ENCODE assay signal across 7 mouse cellular contexts in genomic region chr11:109649975-109650701, GRCm38 (mm10). TPM values are rescaled to one million over a fixed set of nuclear protein-coding genes. Genes with fewer than 3 reads are reported as not detected.
DNase-seq lines count a peak whose midpoint lies in the region; ATAC-seq lines count a peak whose summit lies in the region.

No protein-coding gene starts in this region.

- peak; percentile 79 for DNase-seq in adrenal gland, adult 8-10 months
- DNase-seq in embryonic facial prominence, embryonic 10.5 days (ENCODE audit: low spot score), result peak; percentile 81
- DNase-seq in heart, adult 11 months, result peak; percentile 99
- peak; percentile 66 for DNase-seq in kidney, adult 18-20 months
- peak; percentile 76 for DNase-seq in limb, embryonic 11.5 days (ENCODE audit: low spot score)
- peak; percentile 49 for DNase-seq in spleen, adult 12 weeks (ENCODE audit: low spot score)

- peaks cover 43% of the 10 kb centered on the region for H3K4me1 ChIP-seq in embryonic facial prominence, embryonic 10.5 days
- H3K4me1 ChIP-seq in limb, embryonic 11.5 days (ENCODE audit: control insufficient read depth, insufficient read depth, low read length), result peaks cover 4% of the 10 kb centered on the region; the same call in 1 of the 2 replicates
- peaks cover 49% of the 10 kb centered on the region for H3K4me1 ChIP-seq in midbrain, embryonic 13.5 days (replicated peaks)

- peak overlapping the region; percentile 99 for H3K27ac ChIP-seq in embryonic facial prominence, embryonic 10.5 days (replicated peaks)
- H3K27ac ChIP-seq in limb, embryonic 11.5 days (replicated peaks; ENCODE audit: low read depth, low read length), result 0 out of 2 replicates have a peak overlapping the region, but pooled peaks have one; percentile 36
- peak overlapping the region; percentile 98 for H3K27ac ChIP-seq in midbrain, embryonic 13.5 days

- H3K27me3 ChIP-seq in embryonic facial prominence, embryonic 10.5 days (replicated peaks; ENCODE audit: low read depth, poor library complexity, severe bottlenecking), result no peaks in the 10 kb centered on the region
- H3K27me3 ChIP-seq in limb, embryonic 11.5 days (ENCODE audit: control insufficient read depth, insufficient read depth, low read length), result no peaks in the 10 kb centered on the region
- H3K27me3 ChIP-seq in midbrain, embryonic 13.5 days, result no peaks in the 10 kb centered on the region

- peak overlapping the region; percentile 52 for H3K9ac ChIP-seq in limb, embryonic 11.5 days (ENCODE audit: low read length)
- H3K9ac ChIP-seq in midbrain, embryonic 13.5 days (replicated peaks), result peak overlapping the region; percentile 97

- no peaks in the 10 kb centered on the region for H3K9me3 ChIP-seq in embryonic facial prominence, embryonic 10.5 days
- no peaks in the 10 kb centered on the region for H3K9me3 ChIP-seq in limb, embryonic 11.5 days (ENCODE audit: control insufficient read depth, low read length)
- no peaks in the 10 kb centered on the region for H3K9me3 ChIP-seq in midbrain, embryonic 13.5 days

- H3K4me2 ChIP-seq in limb, embryonic 11.5 days (ENCODE audit: low read depth, severe bottlenecking), result peak overlapping the region; percentile 75
- H3K4me2 ChIP-seq in midbrain, embryonic 13.5 days (replicated peaks), result peak overlapping the region; percentile 88

- WGBS in embryonic facial prominence, embryonic 10.5 days, result 1% methylated on average over 31 of the region's 31 CpGs
- WGBS in limb, embryonic 11.5 days, result 2% methylated on average over 31 of the region's 31 CpGs
- 1% methylated on average over 31 of the region's 31 CpGs for WGBS in midbrain, embryonic 13.5 days

- peaks cover 21% of the 10 kb centered on the region for H3K36me3 ChIP-seq in embryonic facial prominence, embryonic 10.5 days (replicated peaks)
- H3K36me3 ChIP-seq in limb, embryonic 11.5 days (ENCODE audit: control insufficient read depth, insufficient read depth, low read length), result no peaks in the 10 kb centered on the region; the same call in none of the 2 replicates
- H3K36me3 ChIP-seq in midbrain, embryonic 13.5 days, result peaks cover 18% of the 10 kb centered on the region

- ATAC-seq in limb, embryonic 11.5 days (ENCODE audit: insufficient number of reproducible peaks, low FRiP score, low TSS enrichment, low read depth), result peak; percentile 79
- peak; percentile 87 for ATAC-seq in midbrain, embryonic 13.5 days

- H3K4me3 ChIP-seq in embryonic facial prominence, embryonic 10.5 days, result peak overlapping the region; percentile 98
- peak overlapping the region; percentile 95 for H3K4me3 ChIP-seq in limb, embryonic 11.5 days (ENCODE audit: low read depth, low read length)
- H3K4me3 ChIP-seq in midbrain, embryonic 13.5 days (replicated peaks), result peak overlapping the region; percentile 97

RNA-seq across cellular contexts. Expression of gene Prkar1a, which starts 0.9 kb away (rescaled TPM):
- total RNA-seq in adrenal gland, adult 8-10 months (2022), result 100 to 1,000 TPM; 388 to 483 (median 411) TPM
- polyA plus RNA-seq in embryonic facial prominence, embryonic 10.5 days (2016; fragmentation: Nextera tagmentation; extraction: Ambion mirVana), result 328 and 349 TPM in 2 replicates
- polyA plus RNA-seq in limb, embryonic 11.5 days (2014; fragmentation: Nextera tagmentation; extraction: Ambion mirVana), result 384 and 394 TPM in 2 replicates
- 471 and 522 TPM in 2 replicates for polyA plus RNA-seq in midbrain, embryonic 13.5 days (2015; fragmentation: Nextera tagmentation; extraction: Ambion mirVana)

RNA-seq across cellular contexts. Expression of gene Wipi1, which starts 38.4 kb away (rescaled TPM):
- 10 to 100 TPM; 32.2 to 43.7 (median 40.0) TPM for total RNA-seq in adrenal gland, adult 8-10 months (2022)
- polyA plus RNA-seq in embryonic facial prominence, embryonic 10.5 days (2016; fragmentation: Nextera tagmentation; extraction: Ambion mirVana), result 20.7 and 25.3 TPM in 2 replicates
- polyA plus RNA-seq in limb, embryonic 11.5 days (2014; fragmentation: Nextera tagmentation; extraction: Ambion mirVana), result 23.3 and 27.7 TPM in 2 replicates
- 12.2 and 12.8 TPM in 2 replicates for polyA plus RNA-seq in midbrain, embryonic 13.5 days (2015; fragmentation: Nextera tagmentation; extraction: Ambion mirVana)

Comparison
In these comparisons a context has a peak if more than half of its experiments do, and no peak if none do; other contexts are left out.
1. Peak in every context shown above with its lines: DNase-seq, ATAC-seq, H3K4me3 ChIP-seq and H3K27ac ChIP-seq.
2. DNase-seq: peak in every context shown above with its lines; median percentile 99 in heart, adult 11 months; 81 in embryonic facial prominence, embryonic 10.5 days; 79 in adrenal gland, adult 8-10 months; 76 in limb, embryonic 11.5 days; 66 in kidney, adult 18-20 months; 49 in spleen, adult 12 weeks.
3. H3K27ac ChIP-seq: peak in every context shown above with its lines; median percentile 99 in embryonic facial prominence, embryonic 10.5 days; 98 in midbrain, embryonic 13.5 days; 36 in limb, embryonic 11.5 days.